Mouse (Mus musculus) lung, adult 18-20 months (tissue): Measurements from ENCODE around the gene Tmem256.
A peak's percentile ranks its signal among the peaks of the same experiment; 100 is the strongest.

ENCODE experiments used
- DNase-seq, 2 experiments: peaks; one replicate each; pipeline ENCODE4 v3.0.0; 2022; ENCODE audit warnings: mixed read lengths in 2 of 2

Gene Tmem256

DNA sequence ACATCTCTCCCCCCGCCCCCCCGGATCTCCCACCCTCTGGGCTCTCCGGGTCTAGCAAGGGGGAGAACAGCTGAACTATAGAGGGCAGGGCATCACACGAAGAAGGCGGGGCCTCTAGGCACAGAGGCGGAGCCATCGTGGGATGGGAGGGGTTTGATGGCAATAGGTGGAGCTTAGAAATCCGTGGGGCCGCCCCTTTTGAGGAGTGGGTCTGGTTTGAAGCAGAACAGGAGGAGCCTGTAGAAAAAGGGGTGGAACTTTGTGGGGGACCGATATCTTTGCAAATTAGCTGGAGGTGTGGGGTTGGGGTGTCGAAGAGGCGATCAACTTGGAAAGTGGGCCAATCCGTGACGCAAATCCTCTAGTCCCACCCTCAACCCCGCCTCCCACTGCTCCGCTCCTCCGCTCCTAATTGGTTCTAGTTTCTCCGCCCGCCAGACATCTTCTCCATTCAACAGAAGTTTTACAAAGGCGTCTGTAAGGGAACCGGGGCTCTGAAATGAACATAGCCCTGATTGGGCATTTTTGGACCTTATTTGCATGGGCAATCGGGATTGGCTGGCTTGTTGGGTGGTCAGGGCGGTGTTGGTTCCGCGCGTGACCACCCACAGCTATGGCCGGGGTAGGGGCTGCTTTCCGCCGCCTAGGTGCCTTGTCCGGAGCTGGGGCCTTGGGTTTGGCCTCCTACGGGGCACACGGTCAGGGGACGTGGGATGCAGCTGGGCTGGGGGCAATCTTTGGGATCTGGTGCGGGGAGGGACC lies at the start of gene Tmem256:
Tmem256 (plus strand) TSS at position 563 of the 762 bp plus-strand sequence.
- peak; percentile 97 to 98 for DNase-seq

DNA sequence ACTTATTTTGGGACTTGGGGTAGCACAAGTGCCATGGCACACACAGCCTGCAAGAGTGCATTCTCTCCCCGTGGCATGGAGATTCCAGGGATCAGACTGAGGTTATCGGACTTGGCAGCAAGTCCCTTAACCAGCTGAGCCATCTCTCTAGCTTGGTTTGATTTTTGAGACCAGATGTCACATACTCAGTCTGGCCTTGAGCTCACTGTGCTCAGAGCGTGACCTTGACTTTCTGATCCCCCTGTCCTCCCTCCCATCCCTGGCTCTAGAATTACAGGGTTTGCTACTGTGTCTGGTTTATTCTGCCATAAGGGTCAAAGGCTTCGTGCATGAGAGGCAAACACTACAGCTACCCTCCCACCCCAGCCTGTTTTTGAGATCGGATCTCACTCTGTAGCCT lies 48.9 kb upstream of the Tmem256 start:
- no peak for DNase-seq

DNA sequence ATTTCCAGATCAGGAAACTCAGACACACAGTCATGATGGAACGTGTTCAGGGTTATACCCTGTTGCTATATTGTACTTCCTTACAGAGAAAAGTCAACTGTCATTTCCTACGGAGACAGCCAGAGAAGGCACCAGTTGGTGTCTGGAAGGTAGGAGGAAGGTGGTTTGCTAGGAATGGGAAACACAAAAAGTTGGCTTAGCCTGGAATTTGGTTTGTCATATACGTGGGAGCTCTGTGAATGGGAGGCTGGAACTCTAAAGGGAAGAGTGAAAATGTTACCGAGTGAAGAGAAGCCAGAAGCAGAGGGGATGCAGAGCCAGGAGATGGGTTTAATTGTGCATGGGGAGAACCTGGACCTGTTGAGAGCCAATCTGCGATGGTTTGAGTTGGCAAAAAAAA lies 46.9 kb upstream of the Tmem256 start:
- DNase-seq: no peak

DNA sequence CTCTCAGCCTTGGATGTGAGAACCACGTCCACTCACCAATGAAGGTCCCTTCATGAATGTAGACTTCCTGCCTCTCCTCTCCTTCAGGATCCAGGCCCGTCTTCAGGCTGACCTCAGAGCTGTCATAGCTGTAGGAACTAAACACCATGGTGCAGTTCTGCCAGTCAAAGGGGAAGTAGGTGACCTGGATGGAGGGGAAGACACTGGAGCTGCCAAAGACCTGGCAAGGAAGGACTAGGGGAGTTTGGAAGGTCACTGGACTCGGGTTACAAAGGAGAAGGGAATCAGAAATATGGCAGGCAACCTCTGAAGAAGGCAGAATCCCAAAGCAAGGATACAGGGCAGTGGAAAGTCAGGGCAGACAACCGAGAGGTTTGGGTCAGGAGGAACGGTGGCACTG lies 44.9 kb upstream of the Tmem256 start:
- DNase-seq: no peak

DNA sequence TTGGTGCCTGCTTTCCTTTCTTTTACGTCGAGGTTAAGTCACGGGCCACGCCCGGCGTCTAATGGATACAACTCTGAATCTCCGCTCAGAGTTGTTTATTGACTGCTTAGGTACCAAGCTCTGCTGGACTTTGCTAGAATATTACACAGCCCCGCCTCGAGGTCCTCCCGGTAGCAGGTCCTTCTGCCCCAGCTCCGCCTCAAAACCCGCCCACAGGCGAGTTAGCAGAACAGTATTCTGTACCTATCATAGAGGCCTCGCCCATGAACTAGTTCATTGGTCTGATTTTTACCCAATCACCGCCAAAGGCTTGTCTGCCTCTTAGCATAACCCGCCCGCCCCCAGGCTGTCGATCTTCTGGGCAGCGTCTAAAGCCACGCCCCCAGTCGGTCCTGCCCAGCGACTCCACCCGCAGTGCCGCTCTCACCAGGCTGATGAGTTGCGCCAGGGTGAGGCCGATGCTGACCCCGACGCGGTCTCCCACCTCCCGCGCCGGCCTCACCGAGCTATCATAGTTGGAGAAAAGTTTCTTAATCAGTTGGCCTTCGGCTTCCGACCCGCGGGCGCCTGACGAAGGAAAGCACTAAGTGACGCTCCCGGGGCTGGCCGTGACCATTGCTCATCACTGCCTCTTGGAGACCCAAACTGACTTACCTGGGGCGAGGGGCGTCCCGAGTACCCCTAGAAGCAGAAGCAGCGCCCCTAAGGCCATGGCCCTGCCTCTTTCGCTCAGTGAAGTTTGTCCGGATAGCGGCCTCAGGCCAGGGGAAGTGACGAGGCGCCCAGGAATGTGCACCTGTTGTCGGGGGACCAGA lies 42.9 kb upstream of the Tmem256 start, which contains the start of gene Chrnb1:
Chrnb1 (minus strand) TSS at position 776 of the 815 bp plus-strand sequence.
- DNase-seq: peak; percentile 98 to 99

DNA sequence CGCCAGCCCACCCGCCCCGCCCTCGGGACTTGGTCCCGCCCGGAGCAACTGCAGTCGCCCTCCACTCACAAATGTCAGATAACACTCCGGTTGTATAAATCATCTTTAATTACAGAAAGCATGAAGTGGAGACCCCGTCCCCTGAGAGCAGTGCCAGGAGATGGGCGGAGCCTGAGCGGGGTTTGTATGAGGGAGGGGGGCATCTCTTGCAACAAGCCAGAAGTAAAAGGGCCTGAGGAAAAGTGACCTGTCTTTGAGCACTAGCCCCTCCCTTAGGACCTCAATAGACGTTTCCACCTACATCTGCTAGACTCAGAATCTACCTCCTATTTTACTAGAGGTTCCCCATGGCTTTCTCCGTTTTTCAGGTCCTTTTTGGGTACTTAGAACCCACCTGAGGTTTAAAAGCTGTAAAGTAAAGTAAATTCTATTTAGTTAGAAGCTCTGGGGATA lies 42.3 kb upstream of the Tmem256 start:
- no peak for DNase-seq

DNA sequence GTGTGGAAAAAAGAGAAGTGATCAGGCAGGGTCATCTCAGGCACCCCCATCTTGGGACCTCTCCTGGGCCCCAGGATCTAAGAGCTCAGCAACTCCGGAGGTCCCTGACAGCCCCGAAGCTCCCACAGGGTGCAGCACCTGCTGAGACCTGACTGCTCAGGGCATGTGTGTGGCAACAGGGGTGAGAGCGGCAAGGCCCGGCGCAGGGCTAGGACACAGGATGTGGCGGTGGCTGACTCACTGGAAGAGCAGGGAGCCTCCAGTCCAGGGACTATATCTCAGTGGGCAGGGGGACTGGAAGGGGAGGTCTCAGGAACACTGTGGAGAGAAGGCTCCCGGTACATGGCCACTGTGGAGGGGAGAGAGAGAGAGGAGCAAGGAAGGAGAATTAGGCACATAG lies 40.4 kb upstream of the Tmem256 start:
- no peak for DNase-seq

DNA sequence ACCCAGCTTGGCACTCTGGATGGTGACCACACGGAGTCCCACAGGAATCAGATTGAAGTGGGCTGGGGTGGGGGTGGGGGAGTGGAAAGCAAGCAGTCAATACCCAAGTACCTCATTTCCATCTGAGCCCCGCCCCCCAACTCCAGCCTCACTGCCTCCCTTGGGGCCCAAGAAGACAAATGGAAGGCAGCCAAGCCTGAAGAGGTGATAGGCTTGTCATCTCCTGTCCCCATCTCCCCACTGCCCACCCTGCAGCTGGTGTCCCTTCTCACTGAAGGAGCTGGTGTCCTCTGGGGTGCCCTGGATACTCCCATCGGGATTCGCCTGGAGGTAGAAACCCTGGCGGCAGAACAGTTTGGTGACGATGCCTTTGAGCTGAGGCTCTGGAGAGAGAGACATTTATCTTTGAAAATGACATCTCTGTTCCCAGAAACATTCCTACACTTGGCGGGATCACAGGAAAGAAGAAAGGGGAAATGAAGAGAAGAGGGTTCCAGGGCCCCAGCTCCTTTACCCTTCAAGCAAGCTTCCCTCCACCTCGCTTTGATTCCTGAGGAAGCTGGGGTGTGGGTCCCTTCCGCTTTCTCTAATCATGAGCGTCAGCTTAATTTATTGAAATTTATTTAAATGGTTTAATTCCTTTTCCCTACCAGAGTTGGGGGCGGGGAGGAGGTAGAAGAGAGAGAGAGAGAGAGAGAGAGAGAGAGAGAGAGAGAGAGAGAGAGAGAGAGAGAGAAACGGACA lies 38.7 kb upstream of the Tmem256 start:
- DNase-seq: no peak

DNA sequence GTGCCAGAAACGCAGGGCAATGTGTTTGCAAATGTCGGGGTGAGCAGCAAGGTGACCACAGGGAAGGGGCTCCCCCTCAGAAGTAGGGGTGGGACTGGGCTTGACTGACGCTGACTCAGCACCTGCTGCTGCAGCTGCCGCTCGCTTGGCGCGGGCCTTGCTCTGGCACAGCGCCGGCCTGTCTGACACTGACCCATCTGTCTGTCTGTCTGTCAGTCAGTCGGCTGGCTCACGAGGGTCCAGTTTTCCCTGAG lies 38.2 kb upstream of the Tmem256 start:
- no peak for DNase-seq

DNA sequence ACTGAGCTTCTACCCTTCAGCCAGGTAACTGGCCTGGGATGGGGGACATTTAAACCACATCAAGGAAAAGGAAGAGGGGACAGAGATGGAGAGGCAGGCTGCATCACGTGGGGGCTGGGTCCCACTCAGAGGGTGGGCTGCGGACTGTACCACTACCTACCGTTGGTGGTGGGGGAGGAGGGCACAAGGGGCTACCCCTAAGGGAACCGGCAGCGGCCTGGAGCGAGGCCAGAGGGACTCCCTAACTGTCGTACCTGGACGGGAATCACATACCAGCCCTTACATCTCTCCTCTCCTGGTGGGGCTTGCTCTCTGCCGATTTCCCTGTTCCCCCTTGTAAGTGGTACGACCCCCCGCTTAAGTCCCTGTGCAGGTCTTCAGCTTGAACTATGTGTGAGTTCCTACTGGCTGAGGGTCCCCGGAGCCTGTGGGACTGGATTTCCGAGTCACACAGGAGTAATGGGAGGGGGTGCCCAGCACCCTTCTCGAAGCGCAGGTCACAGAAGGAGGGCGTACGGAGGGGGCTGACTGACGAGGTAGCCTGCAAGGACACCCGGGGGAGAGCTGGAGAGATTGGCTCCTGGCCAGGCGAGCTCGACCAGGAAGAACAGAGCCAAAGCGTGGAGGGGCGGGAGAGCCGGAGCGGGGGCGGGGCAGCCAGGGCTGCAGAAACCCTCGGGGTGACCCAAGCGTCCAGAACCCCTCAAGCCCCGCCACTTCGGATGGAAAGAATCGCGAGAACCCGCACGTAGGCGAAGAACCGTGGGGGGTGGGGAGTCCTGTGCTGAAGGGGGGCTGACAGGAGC lies 37.7 kb upstream of the Tmem256 start:
- DNase-seq: peak in 1 of 2 experiments; percentile 64

DNA sequence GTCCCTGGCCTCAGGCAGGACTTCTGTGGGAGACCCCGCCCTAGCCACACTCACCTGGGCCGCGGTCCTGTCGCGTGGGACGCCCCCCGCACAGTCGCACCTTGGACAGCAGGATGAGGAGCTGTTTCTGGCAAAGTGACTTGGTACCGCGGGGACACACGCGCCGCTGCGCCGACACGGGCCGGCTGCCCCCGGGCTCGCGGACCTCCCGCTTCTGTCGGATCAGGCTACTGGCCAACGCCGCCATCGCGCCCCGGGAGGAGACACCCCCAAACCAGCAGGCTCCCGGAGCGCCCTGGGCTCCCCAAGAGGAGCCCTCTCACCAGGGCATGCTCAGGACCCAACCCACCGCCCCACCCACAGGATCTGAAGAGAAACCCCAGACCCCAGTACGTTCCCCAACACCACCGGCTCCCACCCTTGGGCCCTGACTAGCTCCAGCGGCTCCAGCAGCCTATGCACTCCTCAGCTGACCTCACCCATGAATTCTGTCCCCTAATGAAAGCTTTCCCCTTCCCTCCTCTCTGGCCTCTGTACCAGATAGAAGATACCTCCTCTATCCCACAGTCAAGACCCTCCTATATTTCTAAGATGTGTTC lies 36.8 kb upstream of the Tmem256 start, which contains the start of gene Fgf11:
Fgf11 (minus strand) TSS at position 479 of the 599 bp plus-strand sequence.
- no peak for DNase-seq

DNA sequence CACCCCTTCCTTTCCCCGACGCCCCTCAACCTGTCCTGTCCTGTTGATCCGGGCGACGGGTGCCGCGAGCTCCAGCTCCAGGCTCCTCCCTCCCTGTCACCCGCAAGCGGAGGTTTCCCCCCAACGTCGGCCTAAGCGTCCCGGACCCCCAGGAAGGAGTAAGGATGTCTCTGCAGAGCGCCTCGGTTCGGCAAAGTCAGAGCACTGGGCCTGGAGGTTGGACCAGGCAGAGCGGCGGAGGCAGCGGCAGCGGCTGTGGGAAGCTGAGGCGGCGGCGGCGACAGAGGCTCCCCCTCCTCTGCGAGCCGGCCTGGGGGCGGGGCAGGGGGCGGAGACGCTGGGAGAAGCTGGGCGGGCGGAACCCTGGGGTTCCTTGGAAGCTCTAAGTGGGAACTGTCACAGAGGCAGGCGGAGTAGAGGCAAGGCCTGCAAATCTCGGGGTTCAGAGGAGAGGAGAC lies 35.6 kb upstream of the Tmem256 start:
- DNase-seq: peak; percentile 90 to 93

DNA sequence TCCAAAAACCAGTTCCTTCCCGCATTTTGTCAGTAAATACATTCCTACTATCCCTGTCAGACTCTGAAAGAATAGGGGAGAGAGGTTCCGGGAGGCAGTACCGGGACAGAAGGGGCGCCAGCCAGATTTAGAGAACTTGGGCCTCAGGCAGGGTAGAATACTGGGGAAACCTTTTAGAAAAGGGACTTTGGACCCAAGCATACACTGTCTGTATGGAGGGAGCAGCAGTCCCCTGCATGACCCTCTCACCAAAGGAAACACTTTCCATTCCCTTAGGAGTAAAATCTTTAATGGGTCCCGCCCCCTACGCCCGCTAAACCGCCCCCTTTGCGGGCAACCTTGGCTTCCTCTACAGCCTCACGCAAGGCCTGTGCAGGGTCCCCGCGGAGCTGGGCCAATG lies 35.0 kb upstream of the Tmem256 start:
- no peak for DNase-seq

DNA sequence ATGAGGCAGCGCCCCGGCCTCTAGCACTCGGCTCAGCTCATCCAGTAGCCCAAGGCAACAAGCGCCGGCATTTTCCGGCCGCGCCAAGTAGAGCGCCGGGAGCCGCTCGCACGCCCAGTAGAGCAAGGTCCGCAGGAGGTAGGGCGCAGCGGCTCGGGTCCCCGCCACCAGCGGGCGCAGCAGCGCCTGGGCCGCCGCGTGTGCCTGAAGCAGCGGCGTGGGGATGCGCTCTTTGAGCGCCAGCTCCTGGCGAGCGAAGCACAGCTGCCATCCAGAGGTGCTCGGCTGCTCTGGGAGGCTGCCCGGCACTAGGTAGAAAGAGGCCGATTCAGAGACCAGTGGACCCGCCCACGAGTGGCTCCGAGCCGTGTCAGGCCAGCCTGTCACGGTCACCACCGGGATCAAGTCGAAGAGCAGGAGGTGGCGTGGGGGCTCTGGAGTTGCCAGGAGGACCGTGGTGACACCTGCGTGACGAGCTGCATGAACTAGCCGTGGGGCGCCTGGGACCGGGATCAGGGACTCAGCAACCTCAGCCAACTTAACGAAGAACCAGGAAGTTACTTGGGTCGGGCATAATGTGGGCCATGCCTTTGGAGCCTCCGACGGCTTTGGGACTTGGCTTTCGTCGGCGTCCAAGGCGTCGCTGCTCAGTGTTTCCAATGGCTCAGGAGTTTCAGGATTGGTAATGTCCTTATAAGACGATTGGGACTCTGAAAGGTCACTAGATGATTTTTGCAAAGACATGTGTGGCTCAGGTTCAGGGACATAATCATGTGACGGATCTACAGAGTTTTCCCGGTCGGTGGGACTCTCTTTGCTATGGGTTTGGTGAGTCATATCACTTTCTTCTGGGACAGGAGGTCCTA lies 34.3 kb upstream of the Tmem256 start:
- peak; percentile 79 to 83 for DNase-seq

DNA sequence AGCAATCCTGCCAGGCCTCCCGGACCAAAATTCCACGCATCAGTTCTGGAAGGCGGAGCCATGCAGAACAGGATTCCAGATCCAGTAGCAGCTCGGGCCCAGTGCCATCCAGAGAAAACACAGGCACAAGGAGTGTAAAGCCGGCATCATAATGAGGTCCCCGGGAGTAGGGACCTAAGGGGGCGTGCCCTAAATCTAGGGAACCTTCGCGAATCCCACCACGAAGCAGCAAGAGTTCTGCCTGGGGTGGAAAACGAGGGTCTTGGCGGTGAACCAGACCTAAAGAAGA lies 33.7 kb upstream of the Tmem256 start:
- DNase-seq: peak; percentile 46 to 55

DNA sequence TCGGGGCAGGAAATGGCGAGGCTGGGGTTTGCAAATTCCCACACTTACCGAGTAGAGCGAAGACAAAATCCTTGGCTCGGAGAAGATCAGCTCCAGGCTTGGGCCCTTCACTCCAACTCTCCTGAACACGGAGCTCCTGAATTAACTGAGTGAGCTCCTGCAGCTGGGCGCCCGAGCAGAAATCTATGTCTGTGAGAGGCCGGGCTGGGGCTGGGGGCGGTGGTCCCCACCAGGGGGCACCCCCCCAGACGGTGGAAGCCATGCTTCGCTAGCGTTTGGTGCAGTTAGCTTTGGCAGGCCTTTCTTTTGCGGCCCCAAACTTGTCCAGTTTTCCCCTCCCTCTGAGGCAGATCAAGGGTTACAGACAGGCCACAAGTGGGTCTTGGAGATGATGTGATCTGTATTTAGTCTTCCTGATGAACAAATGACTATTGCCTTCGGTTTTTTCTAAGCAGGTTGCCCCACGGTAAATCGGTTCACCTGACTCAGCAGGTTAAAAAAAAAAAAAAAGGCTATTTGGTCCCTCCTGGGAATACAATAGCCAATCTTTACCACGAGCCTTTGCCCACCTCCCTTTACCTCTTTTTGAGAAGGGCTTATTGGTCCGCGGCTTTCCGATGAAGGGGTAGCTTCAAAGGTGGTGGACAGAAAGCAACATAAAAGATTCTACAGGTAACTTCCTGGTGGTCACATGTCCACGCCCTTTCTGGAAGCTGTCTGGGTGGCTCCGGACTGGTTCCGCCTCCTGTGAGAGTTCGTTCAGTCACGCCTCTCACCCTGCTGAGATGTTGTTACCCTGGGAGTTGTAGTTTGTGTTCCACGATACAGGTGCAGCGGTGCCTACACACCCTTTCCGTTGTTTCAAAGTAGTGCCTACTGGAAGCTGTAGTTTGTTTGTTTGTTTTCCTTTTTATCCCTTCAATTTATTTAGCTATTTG lies 33.1 kb upstream of the Tmem256 start, which contains the start of gene Tmem102:
Tmem102 (minus strand) TSS at position 653 of the 938 bp plus-strand sequence.
- DNase-seq: peak; percentile 85 to 90

DNA sequence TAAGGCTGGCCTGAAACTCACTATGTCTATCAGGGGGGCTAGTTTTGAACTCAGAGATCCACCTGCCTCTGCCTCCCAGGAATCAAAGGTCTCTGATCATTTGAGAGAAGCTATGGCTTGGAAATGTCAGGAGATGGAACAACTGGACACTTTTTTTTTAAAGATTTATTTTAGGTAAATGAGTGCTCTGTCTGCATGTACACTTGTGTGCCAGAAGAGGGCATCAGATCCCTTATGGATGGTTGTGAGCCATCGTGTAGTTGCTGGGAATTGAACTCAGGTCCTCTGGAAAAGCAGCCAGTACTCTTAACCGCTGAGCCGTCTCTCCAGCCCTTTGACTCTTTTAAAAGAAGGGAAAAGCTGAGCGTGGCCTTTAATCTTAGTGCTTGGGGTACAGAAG lies 31.9 kb upstream of the Tmem256 start:
- no peak for DNase-seq

DNA sequence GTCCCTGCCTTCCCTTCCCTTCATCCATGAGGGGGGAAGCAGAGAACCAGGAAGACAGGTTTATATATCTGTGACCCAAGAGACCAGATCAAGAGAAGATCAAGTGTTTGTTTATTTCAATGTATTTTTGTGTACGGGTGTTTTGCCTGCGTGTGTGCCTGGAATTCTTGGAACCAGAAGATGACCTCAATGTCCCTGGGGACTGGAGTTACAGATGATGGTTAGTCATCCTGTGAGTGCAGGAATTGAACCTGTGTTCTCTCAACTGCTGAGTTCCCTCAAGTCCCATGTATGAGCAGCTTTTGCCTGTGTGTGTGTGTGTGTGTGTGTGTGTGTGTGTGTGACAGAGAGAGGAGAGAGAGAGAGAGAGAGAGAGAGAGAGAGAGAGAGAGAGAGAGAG lies 30.7 kb upstream of the Tmem256 start:
- DNase-seq: no peak

DNA sequence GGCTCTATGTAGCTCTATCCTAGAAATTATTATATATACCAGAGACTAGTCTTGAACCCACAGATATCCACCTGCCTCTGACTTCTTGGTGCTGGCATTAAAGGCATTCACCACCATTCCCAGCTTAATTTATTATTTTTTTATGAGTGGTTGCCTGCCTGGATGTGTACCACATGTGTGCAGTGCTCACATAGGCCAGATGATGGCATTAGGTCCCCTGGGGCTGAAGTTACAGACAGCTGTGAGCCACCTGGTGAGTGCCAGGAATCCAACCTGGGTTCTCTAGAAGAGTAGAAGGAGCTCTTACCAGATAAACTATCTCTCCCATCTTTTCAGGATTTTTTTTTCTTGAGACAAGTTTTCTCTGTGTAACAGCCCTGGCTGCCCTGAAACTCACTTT lies 28.0 kb upstream of the Tmem256 start:
- no peak for DNase-seq

DNA sequence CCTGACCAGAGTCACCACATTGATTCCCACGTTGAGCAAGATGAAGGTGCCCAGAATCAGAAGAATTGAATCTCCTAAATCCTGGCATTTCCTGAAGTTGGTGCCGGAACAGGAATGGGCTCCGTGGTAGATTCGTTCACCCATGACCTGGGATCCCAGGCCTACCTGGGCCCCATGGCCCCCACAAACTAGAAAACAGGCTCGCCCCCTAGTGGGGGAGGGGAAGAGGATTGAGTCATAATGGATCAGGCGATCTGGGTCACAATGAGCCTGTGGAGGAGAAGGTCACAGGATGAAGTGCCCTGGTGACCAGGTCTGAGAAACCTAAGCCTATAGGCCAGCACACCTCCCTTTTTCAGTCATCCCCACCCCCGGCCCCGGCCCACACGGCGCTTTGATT lies 23.2 kb upstream of the Tmem256 start, which contains the start of gene Gm39566:
Gm39566 (minus strand) TSS at position 144 of the 400 bp plus-strand sequence.
- no peak for DNase-seq
